Mouse (Mus musculus) bone marrow, adult 2 months (tissue): ENCODE results near the gene Tmub1.

Source experiments
- CTCF ChIP-seq: fragments of 200-500 bp; IDR thresholded peaks from 2 replicates; pipeline ENCODE4 v1.5.1; 2011; ENCODE audit warnings: low read length, control low read depth; ENCODE audit not compliant: control insufficient read depth, insufficient read depth
- POLR2A ChIP-seq: fragments of 200-500 bp; IDR thresholded peaks from 2 replicates; pipeline ENCODE4 v1.6.1; 2011; ENCODE audit warnings: low read depth, mild to moderate bottlenecking, control low read depth, low read length, borderline replicate concordance; ENCODE audit not compliant: control insufficient read depth

DNA sequence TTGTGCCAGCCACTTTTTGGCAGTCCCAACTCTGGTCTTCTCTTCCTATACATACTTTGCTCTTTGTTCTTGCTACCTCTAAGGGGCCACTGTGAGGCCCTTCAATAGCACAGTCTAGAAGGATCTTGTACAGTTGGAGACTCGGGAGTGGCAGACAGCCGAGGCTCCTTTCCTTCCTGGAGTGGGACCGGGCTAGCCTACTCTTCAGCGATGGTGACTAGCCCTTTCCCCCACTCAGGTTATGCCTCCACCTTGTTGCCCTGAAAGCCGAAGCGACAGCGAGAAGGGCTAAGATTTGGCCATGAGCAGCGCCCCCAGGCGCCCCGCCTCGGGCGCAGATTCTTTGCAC, 20.4 kb downstream of the Tmub1 start:
- TF ChIP-seq CTCF (no peak), POLR2A (no peak)
